Comparison of ENCODE assay signal across 23 mouse cellular contexts in genomic region chr8:78536716-78537115, GRCm38 (mm10).
"Had no signal": no experiment of that assay in that cellular context is flagged by ENCODE, and none has a peak within 500 bp of the region (broad histone marks: within the 10 kb centered on the region; RNA-seq: fewer than 3 reads in every experiment).

No protein-coding gene starts in this region.

- H3K27me3 ChIP-seq: heart, embryonic 13.5 days; heart, embryonic 15.5 days; hindbrain, embryonic 13.5 days; hindbrain, embryonic 15.5 days; limb, embryonic 12.5 days; liver, embryonic 13.5 days; liver, embryonic 15.5 days had no signal

- DNase-seq: gastrocnemius, adult 2 months; gastrocnemius, postnatal 14 days; gastrocnemius, postnatal 36 days; heart, adult 11 months; heart, adult 2 months; heart, postnatal 14 days; heart, postnatal 36 days; kidney, adult 18-20 months; kidney, adult 8-10 months; kidney, postnatal 10 days; kidney, postnatal 25 days; kidney, postnatal 4 days; liver; liver, embryonic 13.5 days had no signal

- H3K9me3 ChIP-seq: heart, embryonic 13.5 days; heart, embryonic 15.5 days; hindbrain, embryonic 13.5 days; hindbrain, embryonic 15.5 days; limb, embryonic 10.5 days; limb, embryonic 12.5 days; liver, embryonic 13.5 days; liver, embryonic 15.5 days had no signal

- H3K4me3 ChIP-seq: gastrocnemius, adult 2 months; heart, adult 2 months; heart, embryonic 13.5 days; heart, embryonic 15.5 days; hindbrain, embryonic 13.5 days; hindbrain, embryonic 15.5 days; layer of hippocampus, adult 2 months; left cerebral cortex, adult 2 months; limb, embryonic 10.5 days; limb, embryonic 12.5 days; liver, embryonic 13.5 days; liver, embryonic 15.5 days had no signal

- H3K4me1 ChIP-seq: heart, embryonic 13.5 days; heart, embryonic 15.5 days; hindbrain, embryonic 13.5 days; hindbrain, embryonic 15.5 days; limb, embryonic 10.5 days; limb, embryonic 12.5 days; liver, embryonic 15.5 days had no signal
